Mouse (Mus musculus) spleen, adult 12 weeks (tissue): Measurements from ENCODE around the gene Rfx3.

Experiments
- DNase-seq: peaks from one replicate; pipeline ENCODE4 v3.0.0; 2022; ENCODE audit warnings: low spot score

The Rfx3 gene

DNA sequence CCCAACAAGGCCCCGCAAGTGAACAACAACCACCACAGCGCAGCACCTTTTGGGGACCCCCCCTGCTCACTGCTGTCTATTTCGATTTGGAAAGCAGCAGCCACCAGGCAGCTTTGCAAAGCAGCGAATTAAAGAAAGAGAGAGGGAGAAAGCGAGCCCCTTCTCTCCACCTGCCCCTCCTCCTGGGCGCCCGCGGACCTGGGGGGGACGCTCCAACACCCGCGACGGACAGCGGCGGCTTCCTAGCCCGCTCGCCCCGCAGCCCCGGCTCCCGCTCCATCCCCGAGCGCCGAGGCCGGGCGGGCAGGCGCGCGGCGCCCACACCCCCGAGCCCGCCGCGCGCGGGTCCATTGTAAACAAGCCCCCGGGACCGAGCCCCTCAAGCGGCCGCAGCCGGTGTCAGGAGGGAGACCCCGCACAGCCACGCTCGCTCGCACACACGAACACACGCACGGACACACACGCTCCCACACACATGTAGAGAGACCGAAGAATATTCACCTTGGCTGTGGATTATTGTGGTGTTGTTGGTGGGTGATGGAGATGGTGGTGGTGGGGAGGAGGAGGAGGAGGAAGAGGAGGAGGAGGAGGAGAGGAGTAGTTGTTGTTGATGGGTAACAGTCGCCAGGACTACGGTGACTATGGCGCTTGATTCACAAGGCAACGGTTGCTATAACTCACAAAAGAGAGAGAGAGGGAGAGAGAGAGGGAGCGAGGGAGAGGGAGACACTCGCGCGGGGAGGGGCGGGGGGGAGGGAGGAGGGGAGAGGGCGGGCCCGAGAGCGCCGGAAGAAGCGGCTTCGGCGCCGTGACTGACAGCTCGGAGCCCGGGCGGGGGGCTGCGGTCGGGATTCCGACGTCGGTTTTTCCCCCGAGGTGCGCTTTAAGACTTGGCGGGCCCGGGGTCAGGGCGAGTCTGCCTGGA, at the start of gene Rfx3:
Gene Rfx3, minus strand, starts transcription at position 696 of the 925 bp plus-strand sequence.
- peak; percentile 30 for DNase-seq

DNA sequence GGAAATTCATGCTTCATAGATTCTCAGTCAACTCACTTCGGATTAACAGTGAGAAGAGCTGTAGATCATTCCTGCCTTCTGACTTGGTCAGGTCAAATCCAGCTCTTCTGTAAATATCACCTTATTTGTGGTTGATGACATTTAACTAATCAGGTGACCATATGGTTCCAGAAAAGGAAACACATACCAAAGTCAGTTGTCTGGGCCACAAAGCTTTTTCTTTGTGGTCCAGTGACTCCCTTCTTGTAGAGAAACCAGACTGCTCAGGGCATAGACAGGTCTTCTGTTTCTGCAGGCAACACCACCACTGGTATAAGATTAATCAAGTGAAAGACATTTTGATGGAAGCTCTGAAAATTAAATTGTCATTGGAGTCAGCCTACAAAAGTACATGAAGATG, 41.1 kb upstream of the Rfx3 start:
- no peak for DNase-seq

DNA sequence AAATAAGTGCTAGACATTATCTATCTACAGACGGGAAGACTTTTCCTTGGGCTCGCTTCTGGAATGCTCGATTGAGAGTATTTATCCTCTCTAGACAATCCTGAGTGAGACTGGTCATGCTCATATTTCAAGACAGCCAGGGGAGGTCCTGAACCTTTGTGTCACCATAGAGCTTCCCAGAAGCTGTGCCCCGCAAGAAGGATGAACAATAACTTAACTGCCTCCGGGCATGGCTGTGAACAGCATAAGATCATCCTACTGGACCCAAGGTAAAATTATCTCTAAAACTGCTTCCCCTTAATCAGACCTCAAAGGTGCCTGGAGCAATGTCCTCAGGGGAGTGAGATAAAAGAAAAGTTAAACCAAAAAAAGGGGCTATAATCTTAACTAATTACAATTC, 40.6 kb upstream of the Rfx3 start:
- no peak for DNase-seq

DNA sequence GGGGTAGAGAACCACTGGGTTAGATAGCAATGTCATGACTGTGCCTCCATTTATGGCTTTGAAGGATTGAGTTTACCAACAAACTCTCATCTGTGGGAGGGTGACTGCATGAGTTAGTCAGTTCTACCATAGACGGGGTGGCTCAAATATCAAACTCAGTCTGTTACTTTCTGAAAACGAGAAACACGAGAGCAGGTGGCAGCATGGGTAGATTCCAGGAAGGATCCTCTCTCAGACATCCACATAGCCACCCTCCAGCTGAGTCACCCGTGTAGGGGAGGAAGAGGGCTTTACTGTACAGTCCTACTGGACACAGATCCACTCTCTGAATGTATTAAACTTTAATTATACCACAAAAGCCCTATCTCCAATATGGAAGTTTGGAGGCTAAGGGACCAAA, 38.3 kb upstream of the Rfx3 start:
- no peak for DNase-seq

DNA sequence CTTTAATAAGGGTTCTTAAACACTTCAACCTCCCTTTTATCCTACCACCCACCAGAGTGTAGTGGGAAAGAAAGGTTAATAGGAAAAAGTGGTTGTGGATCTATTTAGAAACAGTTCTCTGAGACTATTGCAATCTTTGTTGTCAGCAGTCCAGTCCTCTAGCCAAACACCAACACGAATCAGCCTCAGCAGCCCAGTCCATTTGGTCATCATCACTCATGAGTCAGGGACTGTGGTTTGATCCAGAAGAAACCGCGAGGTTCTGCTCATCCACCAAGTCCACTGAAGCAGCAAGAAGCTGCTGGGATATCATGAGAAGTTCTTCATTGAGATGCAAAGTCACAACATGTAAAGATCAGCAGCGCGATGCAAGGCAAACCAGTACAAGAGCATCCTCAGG, 35.8 kb upstream of the Rfx3 start:
- DNase-seq = no peak

DNA sequence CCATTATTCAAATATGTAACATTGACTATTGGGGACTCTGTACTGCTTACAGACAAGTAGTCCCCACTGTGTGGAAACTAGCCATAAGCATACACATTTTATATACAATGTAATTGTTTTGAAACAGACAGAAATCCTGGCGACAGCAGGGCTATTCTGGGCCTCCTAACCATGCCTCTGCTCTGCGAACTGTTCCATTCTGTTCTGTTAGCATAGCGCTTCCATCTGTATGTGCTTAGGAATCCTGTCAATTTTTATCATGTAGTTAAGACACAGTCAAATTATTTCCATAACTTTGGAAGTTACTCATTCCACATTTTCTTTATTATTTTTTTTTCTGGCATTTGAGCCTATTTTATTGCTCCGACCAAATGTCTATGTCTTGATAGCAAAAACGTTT, 34.0 kb upstream of the Rfx3 start:
- DNase-seq = no peak

DNA sequence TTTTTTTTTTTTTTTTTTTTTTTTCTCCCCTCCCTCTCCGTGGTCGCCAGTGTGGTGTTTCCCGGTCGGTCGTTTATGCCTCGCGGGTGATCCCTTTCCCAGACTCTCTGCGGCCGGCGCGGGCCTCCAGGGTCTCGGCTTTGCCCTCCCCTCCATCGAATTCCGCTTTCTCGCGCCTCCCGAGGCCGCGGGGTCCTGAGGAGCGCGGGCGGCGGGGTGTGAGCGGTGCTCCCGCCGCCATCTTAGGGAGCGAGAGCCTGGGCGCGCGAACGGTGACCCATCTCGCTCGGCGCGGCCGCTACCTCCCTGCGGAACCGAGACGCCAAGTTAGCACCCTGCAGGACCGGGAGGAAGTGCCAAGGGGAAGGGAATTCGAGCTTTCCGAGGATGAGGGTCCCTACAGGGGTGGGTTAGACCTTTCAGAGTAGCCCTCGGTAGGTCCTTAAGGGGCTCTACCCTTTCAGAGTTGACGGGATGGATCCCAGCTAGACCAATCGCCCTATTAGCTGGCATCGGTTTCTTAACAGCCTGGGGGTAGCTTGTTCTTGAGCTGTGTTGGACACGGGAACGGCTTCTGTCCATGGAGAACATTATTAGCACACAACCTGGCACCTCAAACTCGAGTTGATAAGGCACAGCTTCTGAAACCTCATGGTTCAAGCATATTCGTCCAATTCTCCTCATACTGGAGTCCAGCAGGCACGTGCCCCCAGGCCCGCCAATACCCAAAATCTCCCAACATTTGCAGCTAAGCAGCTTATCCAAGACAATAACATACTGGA, 943 bp upstream of the Rfx3 start:
- peak; percentile 75 for DNase-seq

DNA sequence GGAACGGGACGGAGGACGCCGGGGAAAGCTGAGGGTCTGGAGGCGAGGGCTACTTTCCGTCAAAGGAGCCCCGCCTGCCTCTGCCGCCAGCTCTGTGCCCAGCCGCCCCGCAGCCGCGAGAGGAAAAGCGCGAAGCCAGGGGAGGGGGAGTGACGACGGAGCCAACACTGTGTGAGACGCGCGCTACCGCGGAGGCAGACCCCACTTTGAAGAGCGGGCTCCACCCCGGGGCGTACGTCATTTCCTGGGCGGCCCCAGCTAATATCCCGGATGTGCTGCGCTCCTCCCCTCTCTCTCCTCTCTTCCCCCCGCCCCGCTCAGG, 391 bp upstream of the Rfx3 start:
- DNase-seq = peak; percentile 94

DNA sequence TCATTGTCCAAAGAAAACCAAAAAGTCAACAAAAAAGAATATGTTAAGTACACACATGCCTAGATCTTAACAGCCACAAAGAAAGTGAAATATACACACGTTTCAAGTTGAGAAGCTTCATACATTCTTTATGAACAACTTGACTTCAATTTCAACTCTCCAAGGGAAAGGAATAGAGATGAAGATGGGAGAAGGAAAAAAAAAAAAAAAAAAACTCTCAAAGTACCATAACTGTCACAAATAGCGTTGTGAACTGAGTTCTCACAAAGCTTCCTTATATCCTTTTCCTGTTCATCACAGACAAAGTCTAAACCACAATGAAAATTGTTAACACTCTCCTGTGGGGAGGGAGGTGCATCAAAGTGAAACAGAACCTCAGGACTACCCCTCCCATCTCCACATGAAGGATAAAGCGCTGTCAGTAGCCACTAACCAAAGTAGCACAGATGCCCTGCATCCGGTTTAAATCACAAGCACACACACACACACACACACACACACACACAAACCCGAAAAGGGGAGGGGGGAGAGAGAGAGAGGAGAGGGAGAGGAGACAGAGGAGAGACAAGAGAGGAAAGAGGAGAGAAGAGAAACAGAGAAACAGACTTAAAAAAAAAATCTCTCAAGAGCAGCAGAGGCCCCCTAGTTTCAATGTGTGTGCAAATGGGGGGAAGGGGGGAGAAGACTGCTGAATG, 1.2 kb downstream of the Rfx3 start:
- peak; percentile 8 for DNase-seq

DNA sequence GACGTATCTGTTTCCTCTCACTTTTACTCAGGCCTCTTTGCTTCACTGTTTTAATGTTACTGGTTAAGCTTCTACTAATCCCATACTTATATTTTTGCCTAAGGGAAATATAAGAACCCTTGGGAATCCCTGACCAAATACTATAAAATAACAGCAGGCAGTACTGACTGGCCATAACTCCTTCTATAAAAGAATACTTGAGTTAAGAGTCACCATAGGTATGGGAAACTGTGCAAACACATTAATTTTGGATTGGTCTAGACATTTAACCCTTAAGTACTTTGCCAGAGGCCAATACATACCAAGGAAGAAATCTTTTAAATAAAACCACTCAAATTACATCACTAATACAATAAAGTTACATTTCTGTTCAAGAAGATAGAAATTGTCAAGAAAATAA, 6.8 kb downstream of the Rfx3 start:
- DNase-seq = no peak

DNA sequence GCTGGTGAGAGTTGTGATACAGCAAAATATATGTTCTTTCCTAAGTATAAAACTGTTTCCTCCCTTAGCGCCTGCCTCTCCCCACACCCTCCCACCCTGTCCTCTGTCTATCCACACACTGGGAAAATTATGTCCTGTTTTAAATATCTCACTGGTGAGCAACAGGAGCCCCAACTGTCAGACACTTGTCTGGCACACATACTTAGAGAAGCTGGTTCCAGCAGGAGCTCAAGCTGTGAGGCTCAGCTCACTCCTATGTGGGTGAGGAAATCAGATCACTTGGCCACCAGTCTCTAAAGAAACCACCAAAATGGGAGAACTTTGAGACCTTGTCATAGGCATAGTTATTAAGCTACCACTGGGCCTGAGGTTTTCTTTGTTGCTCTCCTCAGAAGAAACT, 7.5 kb downstream of the Rfx3 start:
- no peak for DNase-seq

DNA sequence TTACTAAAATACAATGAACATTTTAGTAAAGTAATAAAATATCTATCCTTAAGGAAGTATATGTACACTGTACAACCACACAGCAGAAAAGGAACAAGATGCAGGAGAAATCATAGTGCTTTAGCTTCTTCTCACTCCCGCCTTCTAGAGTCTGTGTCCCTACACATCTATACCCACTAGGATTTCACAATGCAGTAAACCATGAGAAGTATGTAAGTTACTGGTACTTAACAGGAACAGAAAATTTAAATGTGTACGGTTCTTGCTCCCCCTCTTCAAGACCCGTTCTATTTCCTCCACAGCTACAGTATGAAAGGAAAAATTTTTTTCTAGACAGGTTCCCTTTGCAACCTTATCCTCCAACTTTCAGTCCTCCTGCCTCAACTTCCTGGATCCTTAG, 8.3 kb downstream of the Rfx3 start:
- DNase-seq = no peak

DNA sequence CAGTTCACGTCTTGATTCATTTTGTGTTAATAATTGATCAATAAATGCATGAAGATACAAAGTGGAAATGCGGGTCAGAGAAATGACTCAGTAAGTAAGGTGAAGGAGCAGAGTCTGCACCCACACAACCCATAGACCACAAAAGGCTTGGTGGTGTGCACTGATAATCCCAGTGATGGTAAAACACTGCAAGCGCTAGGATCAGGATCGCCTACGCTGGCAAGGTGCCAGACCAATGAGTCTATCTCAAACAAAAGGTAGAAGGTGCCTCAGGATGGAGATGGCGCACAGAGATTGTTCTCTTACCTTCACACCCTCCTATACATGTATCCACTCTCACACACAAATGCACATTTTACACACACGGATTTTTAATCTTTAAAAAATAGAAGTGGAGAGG, 18.2 kb downstream of the Rfx3 start:
- no peak for DNase-seq

DNA sequence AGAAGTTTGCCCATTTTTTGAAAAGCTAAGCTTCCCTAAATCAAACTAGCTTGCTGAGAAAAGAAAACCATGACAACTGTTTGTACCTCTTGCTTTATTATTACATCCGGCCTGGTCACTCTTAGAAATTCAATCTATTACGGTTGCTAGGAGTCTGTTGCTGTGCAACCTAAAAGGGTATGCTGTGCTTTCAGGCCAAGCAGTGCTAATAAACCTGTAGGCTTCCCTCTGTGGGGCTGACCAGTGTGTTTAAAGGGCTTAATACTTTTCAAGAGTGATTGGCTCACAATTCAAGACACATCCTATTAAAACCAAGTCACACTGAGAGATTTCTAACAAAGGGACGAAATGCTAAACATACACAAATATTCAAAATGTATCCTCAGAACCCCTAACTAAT, 22.2 kb downstream of the Rfx3 start:
- DNase-seq = no peak

DNA sequence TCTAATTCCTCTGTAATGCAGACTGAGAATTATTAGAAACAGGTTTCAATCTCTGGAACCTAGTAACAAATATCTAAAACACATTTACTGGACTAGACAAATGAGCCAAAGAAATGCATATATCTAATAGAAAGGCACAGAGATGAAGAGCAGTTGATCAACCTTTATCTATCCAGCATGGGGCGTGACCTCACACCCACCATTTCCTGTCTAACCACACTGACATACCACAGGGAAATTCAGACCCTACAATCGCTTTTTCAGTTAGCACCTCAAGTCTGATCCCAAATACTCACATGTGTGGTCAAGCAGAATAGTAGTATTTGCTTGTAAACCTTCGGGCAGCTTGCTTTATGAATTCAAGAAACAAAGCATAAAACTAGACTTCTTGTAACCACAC, 43.4 kb downstream of the Rfx3 start:
- no peak for DNase-seq

DNA sequence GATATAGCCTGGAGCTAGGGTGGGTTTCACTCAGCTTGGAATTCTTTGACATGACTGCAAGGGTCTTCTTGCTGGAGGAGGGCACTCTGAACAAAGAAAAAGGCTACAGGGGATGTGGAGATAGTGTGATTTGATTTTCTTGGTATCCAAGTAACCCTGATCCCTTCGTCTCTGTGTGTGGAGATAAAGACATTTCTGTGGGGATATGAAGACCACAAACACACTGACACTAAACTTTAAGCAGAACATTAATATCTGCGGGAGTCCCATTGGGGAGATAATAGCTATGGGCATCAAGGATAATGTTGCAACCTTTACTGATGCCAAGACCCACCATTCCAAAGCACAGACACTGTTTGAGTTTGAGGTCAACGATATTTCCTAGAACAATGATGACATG, 49.7 kb downstream of the Rfx3 start:
- no peak for DNase-seq

DNA sequence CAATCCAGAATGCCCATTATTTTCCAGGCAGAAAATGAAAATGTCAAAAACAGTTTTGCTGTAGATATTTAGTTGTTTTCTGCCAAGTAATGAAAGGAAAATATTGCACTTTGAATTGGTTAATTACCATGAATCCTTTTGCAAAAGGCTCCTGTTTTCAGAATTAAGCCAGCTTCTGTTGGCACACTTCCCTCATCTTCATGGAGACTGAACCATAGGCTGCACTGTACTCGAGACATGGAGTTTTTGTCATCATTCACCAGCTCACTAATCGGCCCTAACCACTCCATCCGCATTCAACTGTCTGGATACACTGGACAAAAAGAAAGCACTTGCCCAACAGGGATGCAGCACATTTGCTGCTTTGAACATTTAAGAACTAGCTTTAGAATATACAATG, 75.5 kb downstream of the Rfx3 start:
- no peak for DNase-seq

DNA sequence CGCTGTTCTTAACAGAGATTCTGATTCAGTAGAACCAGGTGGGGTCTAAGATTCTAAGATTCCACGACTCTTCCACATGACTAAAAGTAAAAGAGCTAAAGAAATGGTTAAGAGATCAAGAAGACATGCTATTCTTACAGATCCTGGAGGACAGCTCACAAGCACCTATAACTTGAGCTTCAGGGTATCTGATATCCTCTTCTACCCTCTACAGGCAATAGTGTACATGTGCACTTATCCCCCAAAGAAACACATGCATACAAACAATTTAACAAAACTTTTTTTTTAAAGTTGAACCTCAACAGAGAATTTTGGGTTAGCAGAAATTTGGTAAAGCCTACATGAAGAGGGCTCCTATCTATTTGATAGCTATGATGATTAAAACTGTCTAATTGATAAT, 79.8 kb downstream of the Rfx3 start:
- no peak for DNase-seq

DNA sequence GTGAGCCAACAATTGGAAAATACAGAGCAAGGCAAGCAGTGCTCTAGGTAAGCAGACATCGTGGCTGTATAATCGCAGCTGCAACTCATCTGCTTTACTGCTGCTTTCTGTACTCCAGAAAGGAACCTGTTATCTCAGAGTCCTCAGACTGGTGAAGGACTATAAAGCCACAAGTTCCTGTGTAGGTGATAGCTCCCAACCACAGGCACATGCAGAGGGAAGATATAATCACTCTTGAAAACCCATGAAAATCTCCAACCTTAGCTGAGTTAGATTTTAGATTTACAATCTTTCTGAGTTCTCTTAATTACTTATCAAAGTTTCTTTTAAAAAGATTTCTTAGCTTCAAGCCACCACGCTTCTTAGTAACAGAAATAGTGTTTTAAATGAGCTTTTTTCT, 84.6 kb downstream of the Rfx3 start:
- no peak for DNase-seq

DNA sequence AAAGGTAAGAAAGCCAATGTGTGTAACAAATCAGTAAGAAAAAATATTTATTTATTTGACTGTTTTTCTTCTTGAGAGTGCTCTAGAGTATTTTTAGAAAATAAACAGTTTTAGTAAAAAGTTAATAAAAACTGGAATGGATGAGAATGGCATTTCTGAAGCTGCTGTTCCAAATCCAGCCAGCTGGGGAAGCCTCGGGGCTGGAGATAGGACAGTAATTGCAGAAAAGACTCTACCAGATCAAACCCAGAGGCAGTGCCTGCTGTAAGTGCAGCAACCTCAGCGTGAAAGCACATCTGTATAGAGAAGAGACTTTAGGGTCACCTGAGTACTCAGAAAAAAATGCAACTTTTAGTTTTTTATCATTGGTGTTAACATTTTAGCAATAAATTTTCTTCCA, 91.9 kb downstream of the Rfx3 start:
- no peak for DNase-seq

DNA sequence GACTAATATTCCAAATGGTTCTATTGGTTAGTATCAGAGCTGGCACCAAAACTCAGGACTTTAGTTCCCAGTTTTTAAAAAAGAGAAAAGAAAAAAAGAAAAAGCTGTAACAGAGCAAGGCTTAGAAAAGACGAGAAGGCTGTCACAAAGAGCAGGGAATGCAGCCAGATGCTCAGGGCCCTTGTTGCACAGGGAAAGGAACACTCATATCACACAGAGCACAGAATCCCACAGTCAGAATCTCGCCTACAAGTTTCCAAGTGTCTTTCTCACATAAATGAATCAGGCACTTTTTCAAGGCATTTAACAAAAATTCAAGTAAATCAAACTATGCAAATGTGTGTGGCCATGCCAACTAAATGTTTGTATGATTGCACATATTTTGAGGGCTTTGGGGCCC, 94.5 kb downstream of the Rfx3 start:
- DNase-seq = no peak

DNA sequence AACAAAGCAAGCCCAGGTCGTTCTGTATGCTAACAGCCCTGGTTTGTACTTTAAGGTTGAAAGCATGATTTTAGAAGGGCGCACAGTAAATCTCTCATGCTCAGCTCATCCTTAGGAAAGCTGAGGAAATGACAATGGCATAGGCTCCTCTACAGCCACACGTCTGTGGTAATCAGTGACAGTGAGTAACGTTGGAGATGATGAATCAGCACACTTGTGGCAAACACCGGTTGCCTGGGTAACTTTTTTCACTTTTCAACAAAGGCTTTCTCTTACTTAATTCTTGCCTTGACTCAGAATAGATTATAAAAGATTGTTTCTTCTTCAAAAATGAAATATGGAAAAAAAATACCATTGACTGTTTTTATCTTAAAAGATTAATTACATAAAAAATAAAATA, 104.0 kb downstream of the Rfx3 start:
- no peak for DNase-seq

DNA sequence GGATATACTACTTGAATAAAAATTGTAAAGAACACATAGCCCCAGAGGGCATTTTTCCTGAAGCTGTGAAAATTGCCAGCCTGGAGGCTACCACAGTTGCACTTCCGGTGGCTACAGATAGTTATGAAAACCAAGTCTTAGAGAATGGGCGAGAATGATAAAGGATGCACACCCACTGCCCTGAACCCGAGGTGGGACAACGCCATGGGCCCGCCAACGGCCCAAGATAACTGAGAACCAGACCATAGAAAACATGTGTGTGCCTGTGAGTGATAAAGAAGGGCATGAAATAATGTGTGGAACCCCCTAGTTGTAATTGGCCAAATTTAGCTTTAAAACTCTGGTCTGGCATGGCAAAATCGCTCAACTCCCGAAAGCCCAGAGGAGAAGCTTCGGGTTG, 105.0 kb downstream of the Rfx3 start:
- DNase-seq = peak; percentile 22
